Mouse (Mus musculus) kidney, embryonic 16.5 days (tissue): ENCODE measurements around the gene Kcnc4. TPM values are rescaled to one million over a fixed set of nuclear protein-coding genes. Genes with fewer than 3 reads are reported as not detected.
A peak's percentile ranks its signal among the peaks of the same experiment; 100 is the strongest.

ENCODE experiments used
- ATAC-seq: fragments of 200-750 bp; cut with Nextera tagmentation; 2 replicates; pipeline ENCODE4 v1.8.0; 2017; ENCODE audit warnings: moderate TSS enrichment; ENCODE audit not compliant: low FRiP score, low TSS enrichment
- H3K27ac ChIP-seq: fragments of 300-500 bp; sonication (generic); 2 replicates; pipeline ENCODE4 v1.5.1; 2014; ENCODE audit warnings: low read length
- H3K27me3 ChIP-seq: fragments of 300-500 bp; sonication (generic); 2 replicates; pipeline ENCODE4 v1.6.1; 2014; ENCODE audit warnings: low read length, control low read depth, mixed read lengths; ENCODE audit not compliant: insufficient read depth
- H3K36me3 ChIP-seq: fragments of 300-500 bp; sonication (generic); 2 replicates; pipeline ENCODE4 v1.6.1; 2014; ENCODE audit warnings: low read length, control low read depth, mixed read lengths; ENCODE audit not compliant: insufficient read depth
- H3K4me1 ChIP-seq: fragments of 300-500 bp; sonication (generic); 2 replicates; pipeline ENCODE4 v1.6.1; 2014; ENCODE audit warnings: low read length, control low read depth, mixed read lengths; ENCODE audit not compliant: insufficient read depth
- H3K4me2 ChIP-seq: fragments of 300-500 bp; sonication (generic); replicated peaks from 2 replicates; pipeline ENCODE4 v1.6.1; 2014; ENCODE audit warnings: low read depth, low read length
- H3K4me3 ChIP-seq: fragments of 300-500 bp; sonication (generic); 2 replicates; pipeline ENCODE4 v1.5.1; 2014; ENCODE audit warnings: mild to moderate bottlenecking, low read length
- H3K9ac ChIP-seq: fragments of 300-500 bp; sonication (generic); replicated peaks from 2 replicates; pipeline ENCODE4 v1.6.1; 2014; ENCODE audit warnings: low read length
- H3K9me3 ChIP-seq: fragments of 300-500 bp; sonication (generic); 2 replicates; pipeline ENCODE4 v1.6.1; 2016; ENCODE audit warnings: low read length, control low read depth
- WGBS: fragments of 180-500 bp; shearing (Covaris S2); extraction: QIAGEN DNeasy Blood & Tissue Kit; methylation state at CpG from one replicate; pipeline ENCODE4 v1.1.7; 2014; 5-methylcytosine and 5-hydroxymethylcytosine counted together
- polyA plus RNA-seq: library from polyadenylated mRNA; unstranded; fragments of >200 nt; fragmentation: Nextera tagmentation; extraction: Ambion mirVana; gene quantifications from 2 replicates; pipeline ENCODE4 v1.2.1, GENCODE M21; 2015

Gene Kcnc4
- 0.15 and 0.24 TPM in 2 replicates for polyA plus RNA-seq

- peak; percentile 57 for ATAC-seq
- Histone ChIP-seq H3K9ac (peak within 1 kb of the TSS; percentile 41; the same call in 1 of the 2 replicates), H3K36me3 (no peaks in the 10 kb centered on the region), H3K4me3 (peak within 1 kb of the TSS; percentile 55), H3K4me1 (peaks cover 23% of the 10 kb centered on the region), H3K9me3 (no peaks in the 10 kb centered on the region), H3K4me2 (peak within 1 kb of the TSS; percentile 93), H3K27ac (no peak within 1 kb of the TSS), H3K27me3 (peaks cover 96% of the 10 kb centered on the region)
- under 1% methylated on average over 67 of the region's 68 CpGs for WGBS
Measured at GRCm38 (mm10) chr3:107459196-107459772, at the start of gene Kcnc4. Gene Kcnc4, minus strand, starts transcription at chr3:107459552.

- Histone ChIP-seq H3K4me1 (peaks cover 21% of the 10 kb centered on the region), H3K4me3 (no peak overlapping the region), H3K36me3 (no peaks in the 10 kb centered on the region), H3K4me2 (no peak overlapping the region), H3K27me3 (no peaks in the 10 kb centered on the region), H3K9me3 (no peaks in the 10 kb centered on the region), H3K9ac (no peak overlapping the region), H3K27ac (no peak overlapping the region)
- 71% methylated on average over 8 of the region's 8 CpGs for WGBS
- ATAC-seq: no peak
Measured at GRCm38 (mm10) chr3:107508696-107509095, 49.3 kb upstream of the Kcnc4 start.

GRCm38 (mm10) chr3:107507966-107508365 is 48.6 kb upstream of the Kcnc4 start:
- Histone ChIP-seq H3K4me3 (no peak overlapping the region), H3K27ac (no peak overlapping the region), H3K4me1 (peaks cover 21% of the 10 kb centered on the region), H3K4me2 (no peak overlapping the region), H3K9me3 (no peaks in the 10 kb centered on the region), H3K9ac (no peak overlapping the region), H3K27me3 (no peaks in the 10 kb centered on the region; the same call in 1 of the 2 replicates), H3K36me3 (no peaks in the 10 kb centered on the region)
- WGBS: 76% methylated on average over 9 of the region's 9 CpGs
- no peak for ATAC-seq

GRCm38 (mm10) chr3:107506531-107506930 is 47.2 kb upstream of the Kcnc4 start:
- no peaks in the 10 kb centered on the region for H3K9me3 ChIP-seq
- 30% methylated on average over 4 of the region's 4 CpGs for WGBS
- peaks cover 3% of the 10 kb centered on the region; the same call in 1 of the 2 replicates for H3K27me3 ChIP-seq
- no peak overlapping the region for H3K4me3 ChIP-seq
- peaks cover 24% of the 10 kb centered on the region for H3K4me1 ChIP-seq
- H3K36me3 ChIP-seq: no peaks in the 10 kb centered on the region
- peak overlapping the region; percentile 55 for H3K27ac ChIP-seq
- peak; percentile 21; the same call in 1 of the 2 replicates for ATAC-seq
- H3K9ac ChIP-seq: no peak overlapping the region
- H3K4me2 ChIP-seq: no peak overlapping the region

GRCm38 (mm10) chr3:107505464-107506367 is 46.4 kb upstream of the Kcnc4 start:
- Histone ChIP-seq H3K27me3 (peaks cover 3% of the 10 kb centered on the region; the same call in 1 of the 2 replicates), H3K4me3 (no peak overlapping the region), H3K4me2 (0 out of 2 replicates have a peak overlapping the region, but pooled peaks have one; percentile 15), H3K27ac (peak overlapping the region; percentile 64), H3K36me3 (no peaks in the 10 kb centered on the region), H3K4me1 (peaks cover 25% of the 10 kb centered on the region), H3K9me3 (peaks cover 1% of the 10 kb centered on the region; the same call in 1 of the 2 replicates), H3K9ac (0 out of 2 replicates have a peak overlapping the region, but pooled peaks have one; percentile 11)
- ATAC-seq: peak; percentile 94
- 33% methylated on average over 4 of the region's 4 CpGs for WGBS

GRCm38 (mm10) chr3:107504542-107504941 is 45.2 kb upstream of the Kcnc4 start:
- no peak overlapping the region for H3K4me2 ChIP-seq
- no peak overlapping the region for H3K4me3 ChIP-seq
- H3K36me3 ChIP-seq: peaks cover 10% of the 10 kb centered on the region
- H3K27ac ChIP-seq: no peak overlapping the region
- peaks cover 25% of the 10 kb centered on the region for H3K4me1 ChIP-seq
- peaks cover 3% of the 10 kb centered on the region; the same call in 1 of the 2 replicates for H3K27me3 ChIP-seq
- WGBS: 82% methylated on average over 1 of the region's 1 CpGs
- H3K9me3 ChIP-seq: peaks cover 13% of the 10 kb centered on the region
- no peak overlapping the region for H3K9ac ChIP-seq
- no peak for ATAC-seq

GRCm38 (mm10) chr3:107503716-107504115 is 44.4 kb upstream of the Kcnc4 start:
- 92% methylated on average over 2 of the region's 2 CpGs for WGBS
- Histone ChIP-seq H3K4me2 (no peak overlapping the region), H3K4me1 (peaks cover 25% of the 10 kb centered on the region), H3K36me3 (peaks cover 13% of the 10 kb centered on the region), H3K4me3 (no peak overlapping the region), H3K9ac (no peak overlapping the region), H3K27ac (no peak overlapping the region), H3K9me3 (peaks cover 15% of the 10 kb centered on the region), H3K27me3 (peaks cover 3% of the 10 kb centered on the region; the same call in 1 of the 2 replicates)
- ATAC-seq: no peak

GRCm38 (mm10) chr3:107501702-107502151 is 42.4 kb upstream of the Kcnc4 start:
- H3K4me2 ChIP-seq: no peak overlapping the region
- ATAC-seq: no peak
- peaks cover 20% of the 10 kb centered on the region for H3K4me1 ChIP-seq
- no peak overlapping the region for H3K4me3 ChIP-seq
- H3K9ac ChIP-seq: no peak overlapping the region
- peaks cover 13% of the 10 kb centered on the region for H3K36me3 ChIP-seq
- peaks cover 15% of the 10 kb centered on the region for H3K9me3 ChIP-seq
- peaks cover 6% of the 10 kb centered on the region; the same call in 1 of the 2 replicates for H3K27me3 ChIP-seq
- 35% methylated on average over 7 of the region's 7 CpGs for WGBS
- no peak overlapping the region for H3K27ac ChIP-seq

GRCm38 (mm10) chr3:107500301-107500700 is 40.9 kb upstream of the Kcnc4 start:
- no peak overlapping the region for H3K4me3 ChIP-seq
- peaks cover 13% of the 10 kb centered on the region for H3K36me3 ChIP-seq
- H3K9me3 ChIP-seq: peaks cover 15% of the 10 kb centered on the region
- no peak overlapping the region for H3K27ac ChIP-seq
- peaks cover 10% of the 10 kb centered on the region for H3K4me1 ChIP-seq
- 97% methylated on average over 11 of the region's 11 CpGs for WGBS
- H3K4me2 ChIP-seq: no peak overlapping the region
- ATAC-seq: no peak
- peaks cover 6% of the 10 kb centered on the region; the same call in 1 of the 2 replicates for H3K27me3 ChIP-seq
- H3K9ac ChIP-seq: no peak overlapping the region
